Mouse (Mus musculus) thymus, adult 2 months (tissue): ENCODE data around the gene Zdhhc5. TPM values are rescaled to one million over a fixed set of nuclear protein-coding genes. Genes with fewer than 3 reads are reported as not detected.

ENCODE experiments used
- DNase-seq: peaks from one replicate; pipeline ENCODE4 v3.0.0; 2021
- H3K27ac ChIP-seq: fragments of 200-500 bp; 2 replicates; pipeline ENCODE4 v1.5.1; 2012; ENCODE audit warnings: low read length, control low read depth; ENCODE audit not compliant: control insufficient read depth, insufficient read depth
- H3K27me3 ChIP-seq: fragments of 200-500 bp; 2 replicates; pipeline ENCODE4 v1.6.1; 2012; ENCODE audit warnings: mild to moderate bottlenecking, low read length, moderate library complexity, mixed read lengths; ENCODE audit not compliant: control insufficient read depth, insufficient read depth
- H3K36me3 ChIP-seq: fragments of 200-500 bp; 2 replicates; pipeline ENCODE4 v1.6.1; 2012; ENCODE audit warnings: mild to moderate bottlenecking, low read length, moderate library complexity; ENCODE audit not compliant: control insufficient read depth, insufficient read depth
- H3K4me1 ChIP-seq: fragments of 200-500 bp; replicated peaks from 2 replicates; pipeline ENCODE4 v1.6.1; 2012; ENCODE audit warnings: low read length; ENCODE audit not compliant: control insufficient read depth, insufficient read depth
- H3K4me3 ChIP-seq: fragments of 200-500 bp; 2 replicates; pipeline ENCODE4 v1.5.1; 2012; ENCODE audit warnings: mild to moderate bottlenecking, low read length, control low read depth, moderate library complexity; ENCODE audit not compliant: control insufficient read depth, insufficient read depth
- CTCF ChIP-seq: fragments of 200-500 bp; IDR thresholded peaks from 2 replicates; pipeline ENCODE4 v1.5.1; 2012; ENCODE audit warnings: mild to moderate bottlenecking, control low read depth, low read length, moderate library complexity, borderline replicate concordance; ENCODE audit not compliant: control insufficient read depth, poor library complexity, insufficient read depth; ENCODE audit errors: extremely low read depth
- POLR2A ChIP-seq: fragments of 200-500 bp; IDR thresholded peaks from 2 replicates; pipeline ENCODE4 v1.6.1; 2012; ENCODE audit warnings: mild to moderate bottlenecking, low read length, control low read depth, moderate library complexity; ENCODE audit not compliant: control insufficient read depth, poor library complexity, insufficient read depth; ENCODE audit errors: extremely low read depth
- WGBS: fragments of 180-500 bp; shearing (Covaris S2); methylation state at CpG from one replicate; pipeline ENCODE4 v1.1.7; 2018; 5-methylcytosine and 5-hydroxymethylcytosine counted together
- polyA plus RNA-seq: library from polyadenylated mRNA; depleted of rRNA; stranded (reverse); fragments of >200 nt; gene quantifications from 2 replicates; pipeline ENCODE4 v1.2.3, GENCODE M21; 2012; rRNA removed

Zdhhc5 gene
- 53.6 and 57.1 TPM in 2 replicates for polyA plus RNA-seq

GRCm38 (mm10) chr2:84714811-84715561 lies at the start of gene Zdhhc5:
Gene Zdhhc5 (minus strand): TSS chr2:84715180.
- 1% methylated on average over 106 of the region's 107 CpGs for WGBS
- peak; percentile 99 for DNase-seq
- H3K36me3 ChIP-seq, result peaks cover 8% of the 10 kb centered on the region; the same call in 1 of the 2 replicates
- H3K27ac ChIP-seq, result peak within 1 kb of the TSS; percentile 65
- H3K4me3 ChIP-seq, result peak within 1 kb of the TSS; percentile 82
- peaks cover 3% of the 10 kb centered on the region for H3K4me1 ChIP-seq
- TF ChIP-seq POLR2A (peak; percentile 67), CTCF (peak; percentile 46)
- no peaks in the 10 kb centered on the region for H3K27me3 ChIP-seq

DNA sequence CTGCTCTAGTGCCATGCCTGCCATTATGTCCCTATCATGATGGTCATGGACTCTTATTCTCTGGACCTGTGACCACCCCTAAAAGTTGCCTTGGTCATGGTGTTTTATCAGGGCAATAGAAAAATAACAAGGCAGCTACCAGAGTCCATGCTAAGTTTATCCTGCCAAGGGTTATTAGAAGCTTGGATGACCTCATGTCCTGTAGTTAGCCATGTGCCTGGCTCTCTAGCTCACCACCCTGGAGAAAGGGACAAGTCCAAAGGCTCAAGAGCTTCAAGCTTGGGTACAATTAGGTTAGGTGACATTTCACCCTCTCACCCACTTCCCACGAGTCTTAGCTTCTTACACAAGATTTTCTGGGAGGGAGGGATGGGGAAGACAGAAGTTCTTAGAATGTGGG lies 47.8 kb upstream of the Zdhhc5 start:
- WGBS, result 58% methylated on average over 1 of the region's 1 CpGs
- Histone ChIP-seq H3K27ac (no peak overlapping the region), H3K4me1 (no peaks in the 10 kb centered on the region), H3K36me3 (no peaks in the 10 kb centered on the region), H3K27me3 (no peaks in the 10 kb centered on the region), H3K4me3 (no peak overlapping the region)
- TF ChIP-seq POLR2A (no peak), CTCF (no peak)
- DNase-seq, result no peak

GRCm38 (mm10) chr2:84762295-84762694 lies 47.3 kb upstream of the Zdhhc5 start:
- H3K4me1 ChIP-seq, result no peaks in the 10 kb centered on the region
- no peaks in the 10 kb centered on the region for H3K27me3 ChIP-seq
- TF ChIP-seq POLR2A, result no peak
- no peak for TF ChIP-seq CTCF
- no peaks in the 10 kb centered on the region for H3K36me3 ChIP-seq
- H3K4me3 ChIP-seq, result no peak overlapping the region
- DNase-seq, result no peak
- no peak overlapping the region for H3K27ac ChIP-seq
- 76% methylated on average over 4 of the region's 4 CpGs for WGBS

- no peak for TF ChIP-seq CTCF
- no peak for TF ChIP-seq POLR2A
- no peak for DNase-seq
- Histone ChIP-seq H3K27ac (no peak overlapping the region), H3K27me3 (no peaks in the 10 kb centered on the region), H3K4me1 (no peaks in the 10 kb centered on the region), H3K36me3 (no peaks in the 10 kb centered on the region), H3K4me3 (no peak overlapping the region)
- WGBS, result 85% methylated on average over 1 of the region's 1 CpGs
These were observed 46.9 kb upstream of the Zdhhc5 start for GRCm38 (mm10) chr2:84761840-84762239.

DNA sequence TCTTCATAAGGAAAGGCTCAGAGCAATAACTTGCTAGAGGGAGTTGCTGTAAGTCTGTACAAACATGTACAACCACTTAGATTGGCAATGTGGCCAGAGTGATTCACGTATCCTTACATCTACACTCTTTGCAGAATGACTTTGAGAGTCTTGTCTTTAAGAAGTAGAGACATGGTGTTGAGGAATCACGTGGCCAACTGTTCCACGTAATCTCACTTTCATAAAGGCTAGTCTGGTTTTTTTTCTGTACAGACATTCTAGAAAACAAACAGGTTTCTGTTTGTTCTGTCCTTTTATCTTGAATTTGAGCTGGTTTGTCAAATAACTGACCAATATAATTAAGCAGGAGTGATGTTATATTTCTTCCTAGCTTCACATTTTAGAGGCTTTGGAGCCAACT lies 46.3 kb upstream of the Zdhhc5 start:
- TF ChIP-seq CTCF (no peak), POLR2A (no peak)
- no peak for DNase-seq
- Histone ChIP-seq H3K4me1 (no peaks in the 10 kb centered on the region), H3K27me3 (no peaks in the 10 kb centered on the region), H3K36me3 (no peaks in the 10 kb centered on the region), H3K27ac (no peak overlapping the region), H3K4me3 (no peak overlapping the region)
- WGBS, result 91% methylated on average over 3 of the region's 3 CpGs

GRCm38 (mm10) chr2:84760777-84761176 lies 45.8 kb upstream of the Zdhhc5 start:
- H3K27ac ChIP-seq, result no peak overlapping the region
- H3K27me3 ChIP-seq, result no peaks in the 10 kb centered on the region
- TF ChIP-seq CTCF, result no peak
- no peak for TF ChIP-seq POLR2A
- no peaks in the 10 kb centered on the region for H3K4me1 ChIP-seq
- H3K36me3 ChIP-seq, result no peaks in the 10 kb centered on the region
- H3K4me3 ChIP-seq, result no peak overlapping the region
- no peak for DNase-seq
- WGBS, result 78% methylated on average over 8 of the region's 8 CpGs
